Mouse (Mus musculus) heart, embryonic 15.5 days (tissue): ENCODE measurements around the gene Erc2. TPM values are rescaled to one million over a fixed set of nuclear protein-coding genes. Genes with fewer than 3 reads are reported as not detected.

Source experiments
- ATAC-seq: fragments of 200-750 bp; cut with Nextera tagmentation; replicated peaks from 2 replicates; pipeline ENCODE4 v1.8.0; 2017; ENCODE audit warnings: low read depth, moderate TSS enrichment; ENCODE audit not compliant: insufficient number of reproducible peaks, insufficient read depth, low FRiP score
- H3K27ac ChIP-seq: fragments of 300-500 bp; sonication (generic); 2 replicates; pipeline ENCODE4 v1.5.1; 2015; ENCODE audit warnings: mild to moderate bottlenecking, inconsistent platforms
- H3K27me3 ChIP-seq: fragments of 300-500 bp; sonication (generic); 2 replicates; pipeline ENCODE4 v1.6.1; 2015; ENCODE audit warnings: inconsistent platforms
- H3K36me3 ChIP-seq: fragments of 300-500 bp; sonication (generic); 2 replicates; pipeline ENCODE4 v1.6.1; 2015; ENCODE audit warnings: mild to moderate bottlenecking, inconsistent platforms
- H3K4me1 ChIP-seq: fragments of 300-500 bp; sonication (generic); replicated peaks from 2 replicates; pipeline ENCODE4 v1.6.1; 2015; ENCODE audit warnings: inconsistent platforms
- H3K4me2 ChIP-seq: fragments of 300-500 bp; sonication (generic); 2 replicates; pipeline ENCODE4 v1.6.1; 2015; ENCODE audit warnings: inconsistent platforms, mild to moderate bottlenecking, moderate library complexity
- H3K4me3 ChIP-seq: fragments of 300-500 bp; sonication (generic); 2 replicates; pipeline ENCODE4 v1.5.1; 2015; ENCODE audit warnings: mild to moderate bottlenecking, inconsistent platforms
- H3K9ac ChIP-seq: fragments of 300-500 bp; sonication (generic); 2 replicates; pipeline ENCODE4 v1.6.1; 2015; ENCODE audit warnings: mild to moderate bottlenecking, inconsistent platforms
- H3K9me3 ChIP-seq: fragments of 300-500 bp; sonication (generic); replicated peaks from 2 replicates; pipeline ENCODE4 v1.6.1; 2016; ENCODE audit warnings: inconsistent platforms
- WGBS: fragments of 180-500 bp; shearing (Covaris S2); methylation state at CpG from one replicate; pipeline ENCODE4 v1.1.7; 2015; ENCODE audit warnings: mixed read lengths; 5-methylcytosine and 5-hydroxymethylcytosine counted together
- polyA plus RNA-seq: library from polyadenylated mRNA; unstranded; fragments of >200 nt; fragmentation: Nextera tagmentation; extraction: Ambion mirVana; gene quantifications from 2 replicates; pipeline ENCODE4 v1.2.1, GENCODE M21; 2015

Gene Erc2
- polyA plus RNA-seq, 1 experiment from 2014 or later, result 2.2 TPM

DNA sequence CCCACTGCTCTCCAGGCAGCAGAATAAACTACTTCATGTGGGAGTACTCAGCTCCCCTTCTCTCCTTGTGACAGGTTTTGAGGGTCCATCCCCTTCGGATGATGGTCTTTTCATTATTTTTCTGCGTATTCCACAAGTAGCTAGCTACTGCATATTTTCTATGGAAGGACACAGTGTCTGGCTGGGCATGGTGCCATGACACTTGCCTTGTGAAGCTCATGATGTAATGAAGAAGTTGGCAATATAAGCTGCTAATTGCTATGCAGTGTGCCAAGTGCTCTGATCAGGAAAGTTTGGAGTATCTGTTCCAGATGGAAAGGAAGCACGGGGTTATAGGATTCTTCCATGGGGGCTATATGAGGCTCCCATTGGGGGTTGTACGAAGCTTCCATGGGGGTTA, 533.5 kb downstream of the Erc2 start:
- no peaks in the 10 kb centered on the region for H3K36me3 ChIP-seq
- H3K4me1 ChIP-seq, result peaks cover 8% of the 10 kb centered on the region; the same call in 1 of the 2 replicates
- H3K4me3 ChIP-seq, result no peak overlapping the region
- no peaks in the 10 kb centered on the region for H3K9me3 ChIP-seq
- no peak for ATAC-seq
- no peak overlapping the region for H3K4me2 ChIP-seq
- no peak overlapping the region for H3K9ac ChIP-seq
- H3K27ac ChIP-seq, result no peak overlapping the region
- H3K27me3 ChIP-seq, result no peaks in the 10 kb centered on the region
- 60% methylated on average over 4 of the region's 4 CpGs for WGBS

DNA sequence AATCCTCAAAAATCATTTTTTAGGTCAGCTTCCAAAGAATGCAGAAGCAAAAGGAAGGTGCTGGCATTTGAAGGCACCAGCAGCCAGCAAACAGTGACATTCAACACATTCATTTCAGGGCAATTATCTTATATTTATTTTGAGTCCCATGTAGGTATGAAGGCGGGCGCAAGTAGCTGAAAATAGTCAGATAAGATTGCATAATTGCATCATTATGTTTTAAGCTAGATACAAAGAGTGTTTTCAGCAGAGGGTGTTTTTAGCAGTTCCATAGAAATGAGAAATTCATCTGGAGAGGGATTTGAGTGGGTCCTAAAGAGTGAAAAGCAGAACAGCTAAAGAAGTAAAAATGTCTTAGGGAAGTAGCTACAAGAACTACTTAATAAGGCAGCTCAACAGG, 538.6 kb downstream of the Erc2 start:
- no peaks in the 10 kb centered on the region for H3K9me3 ChIP-seq
- H3K36me3 ChIP-seq, result no peaks in the 10 kb centered on the region
- no peak overlapping the region for H3K4me2 ChIP-seq
- H3K4me3 ChIP-seq, result no peak overlapping the region
- H3K27ac ChIP-seq, result no peak overlapping the region
- H3K27me3 ChIP-seq, result no peaks in the 10 kb centered on the region
- WGBS, result 53% methylated on average over 2 of the region's 2 CpGs
- peaks cover 17% of the 10 kb centered on the region for H3K4me1 ChIP-seq
- no peak overlapping the region for H3K9ac ChIP-seq
- no peak for ATAC-seq

DNA sequence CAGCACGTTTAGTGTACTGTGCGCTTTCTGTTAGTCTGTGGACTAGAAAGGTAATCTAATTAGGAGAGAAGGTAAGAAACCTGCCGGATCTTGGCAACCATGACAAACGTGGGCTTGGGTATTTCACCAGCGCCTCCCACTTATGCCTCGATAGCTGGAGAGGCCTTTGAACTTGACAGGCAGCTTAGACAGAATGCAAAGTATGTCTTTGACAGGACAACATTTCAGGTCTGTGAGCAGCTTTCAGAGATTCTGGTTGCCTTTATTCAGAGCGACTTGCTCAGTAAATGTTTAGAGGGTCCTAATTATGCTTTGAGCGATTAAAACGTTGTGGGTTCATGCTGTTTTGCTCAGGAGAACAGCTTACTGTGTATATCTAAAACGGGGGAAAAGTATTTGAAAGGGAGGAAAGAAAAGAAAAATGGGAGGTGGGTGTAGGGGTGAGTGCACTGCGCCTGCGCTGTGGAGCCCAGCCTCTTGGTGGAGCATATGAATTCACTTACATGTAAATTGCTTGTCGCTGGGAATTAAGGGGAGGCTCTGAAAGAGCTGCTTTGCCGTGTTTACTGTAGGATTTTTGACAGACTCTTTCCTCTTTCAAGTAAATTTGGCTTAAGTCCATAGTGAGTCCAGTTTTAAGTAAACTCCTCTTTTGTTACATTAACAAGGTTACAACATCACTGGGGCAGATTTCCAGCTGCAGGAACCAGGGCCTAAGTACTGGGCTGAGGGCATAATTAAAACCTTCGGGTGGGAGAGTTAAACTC, 542.6 kb downstream of the Erc2 start:
- ATAC-seq, result no peak

DNA sequence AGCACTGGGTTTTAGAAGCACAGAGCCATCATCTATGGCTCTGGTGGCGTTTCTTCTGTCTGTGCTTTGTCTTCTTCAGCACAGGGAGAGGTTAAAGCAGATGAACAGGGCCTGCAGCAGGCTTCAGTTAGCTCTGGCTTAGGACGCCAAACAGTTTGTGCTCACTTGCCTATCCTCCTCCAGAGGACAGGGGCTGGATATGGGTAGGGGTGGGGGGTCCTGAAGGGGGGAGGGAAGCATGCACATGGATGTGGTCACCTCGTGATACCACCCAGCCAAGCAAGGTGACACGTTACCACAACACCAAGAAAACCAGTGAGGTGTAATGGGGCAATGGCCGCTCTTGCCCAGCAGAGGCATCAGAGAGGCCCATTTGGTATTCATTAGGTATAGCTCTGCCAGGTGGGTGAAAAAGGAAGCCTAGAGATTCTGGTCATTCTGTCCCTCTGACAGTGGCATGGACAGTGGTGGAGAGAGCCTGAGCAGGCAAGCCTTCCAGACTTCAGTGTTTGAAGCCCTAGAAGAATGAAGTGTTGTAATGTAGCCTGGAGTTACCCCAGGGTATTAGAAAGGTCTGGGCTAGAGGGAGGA, 543.5 kb downstream of the Erc2 start:
- WGBS, result 71% methylated on average over 5 of the region's 5 CpGs
- no peaks in the 10 kb centered on the region for H3K27me3 ChIP-seq
- no peak overlapping the region for H3K27ac ChIP-seq
- H3K4me2 ChIP-seq, result no peak overlapping the region
- no peak for ATAC-seq
- no peaks in the 10 kb centered on the region for H3K9me3 ChIP-seq
- peaks cover 17% of the 10 kb centered on the region for H3K4me1 ChIP-seq
- no peak overlapping the region for H3K4me3 ChIP-seq
- no peak overlapping the region for H3K9ac ChIP-seq
- no peaks in the 10 kb centered on the region for H3K36me3 ChIP-seq

More for the DNA sequence above, 542.6 kb downstream of the Erc2 start:
- no peak overlapping the region for H3K9ac ChIP-seq
- no peaks in the 10 kb centered on the region for H3K27me3 ChIP-seq
- 42% methylated on average over 15 of the region's 15 CpGs for WGBS
- peaks cover 13% of the 10 kb centered on the region for H3K4me1 ChIP-seq
- H3K4me2 ChIP-seq, result no peak overlapping the region
- no peaks in the 10 kb centered on the region for H3K36me3 ChIP-seq
- H3K4me3 ChIP-seq, result no peak overlapping the region
- H3K27ac ChIP-seq, result no peak overlapping the region
- H3K9me3 ChIP-seq, result no peaks in the 10 kb centered on the region

DNA sequence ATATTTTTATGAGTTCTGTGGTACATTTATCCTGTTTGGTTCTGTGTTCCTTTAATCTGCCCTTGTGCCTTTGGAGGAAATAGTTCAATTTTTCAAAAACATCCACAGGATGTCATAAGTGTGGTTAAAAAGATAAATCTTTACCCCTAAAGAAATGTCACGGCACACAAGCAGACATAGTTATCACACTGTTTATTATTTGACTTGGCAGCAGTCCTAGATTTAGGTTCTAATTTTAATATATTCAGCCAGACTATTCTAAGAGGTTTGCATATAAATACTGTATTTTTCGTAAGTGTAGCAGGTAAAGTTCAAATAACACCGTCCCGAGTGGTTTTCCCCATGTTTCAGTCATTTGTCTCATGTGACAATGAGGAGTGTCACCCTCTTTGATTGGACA, 548.5 kb downstream of the Erc2 start:
- Histone ChIP-seq H3K36me3 (no peaks in the 10 kb centered on the region), H3K27ac (no peak overlapping the region)
- WGBS, result 58% methylated on average over 4 of the region's 4 CpGs

DNA sequence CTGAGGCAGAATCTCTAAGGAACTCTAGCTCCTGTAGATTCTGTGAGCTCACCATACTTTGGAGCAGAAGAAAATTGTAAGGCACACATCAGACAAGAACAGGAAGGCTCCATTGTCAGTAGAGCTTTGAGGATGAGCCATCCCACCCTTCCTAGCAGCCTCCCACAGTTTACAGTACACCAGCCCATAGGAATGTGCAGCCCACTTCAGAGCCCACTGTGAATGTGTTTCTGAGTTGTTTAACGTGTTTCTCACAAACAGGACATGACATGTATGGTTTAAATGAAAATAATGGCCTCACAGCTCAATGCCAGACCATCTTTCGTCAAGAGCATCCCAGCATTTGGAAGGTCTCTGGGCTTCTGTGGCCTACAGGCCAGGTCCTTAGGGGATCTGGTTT, 549.1 kb downstream of the Erc2 start:
- Histone ChIP-seq H3K36me3 (no peaks in the 10 kb centered on the region), H3K27ac (no peak overlapping the region), H3K27me3 (no peaks in the 10 kb centered on the region), H3K4me3 (no peak overlapping the region), H3K4me1 (0 out of 2 replicates have a peak, but pooled peaks cover 4% of the 10 kb centered on the region), H3K9me3 (no peaks in the 10 kb centered on the region), H3K9ac (no peak overlapping the region), H3K4me2 (no peak overlapping the region)
- ATAC-seq, result no peak
- WGBS, result 62% methylated on average over 2 of the region's 2 CpGs

More for the DNA sequence above, 548.5 kb downstream of the Erc2 start:
- H3K4me1 ChIP-seq, result 0 out of 2 replicates have a peak, but pooled peaks cover 4% of the 10 kb centered on the region
- H3K27me3 ChIP-seq, result no peaks in the 10 kb centered on the region
- no peak overlapping the region for H3K9ac ChIP-seq
- H3K4me2 ChIP-seq, result no peak overlapping the region
- no peak for ATAC-seq
- no peak overlapping the region for H3K4me3 ChIP-seq
- no peaks in the 10 kb centered on the region for H3K9me3 ChIP-seq

DNA sequence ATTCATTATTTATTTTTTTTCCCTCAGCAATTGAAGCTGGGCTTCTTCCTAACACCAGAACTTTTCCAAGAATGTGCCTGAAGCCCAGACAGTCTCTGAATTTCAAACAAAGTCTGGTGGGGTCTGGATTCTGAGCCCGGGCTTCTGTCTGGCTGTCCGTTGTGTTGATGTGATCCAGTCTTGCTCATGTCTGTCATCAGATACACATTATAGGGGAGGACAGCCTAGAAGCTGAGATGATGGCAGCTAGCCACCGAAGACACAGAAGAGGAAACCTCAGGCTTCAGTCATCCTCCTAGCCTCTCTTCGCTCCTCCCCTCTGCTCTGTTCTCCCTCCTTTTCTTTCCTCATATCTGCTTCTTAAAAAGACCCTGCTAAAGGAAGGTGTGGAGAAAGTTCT, 551.5 kb downstream of the Erc2 start:
- Histone ChIP-seq H3K4me2 (no peak overlapping the region), H3K36me3 (no peaks in the 10 kb centered on the region), H3K4me1 (0 out of 2 replicates have a peak, but pooled peaks cover 4% of the 10 kb centered on the region), H3K4me3 (no peak overlapping the region), H3K9ac (no peak overlapping the region), H3K27me3 (no peaks in the 10 kb centered on the region), H3K27ac (no peak overlapping the region), H3K9me3 (no peaks in the 10 kb centered on the region)
- ATAC-seq, result no peak
- WGBS, result 56% methylated on average over 4 of the region's 4 CpGs

DNA sequence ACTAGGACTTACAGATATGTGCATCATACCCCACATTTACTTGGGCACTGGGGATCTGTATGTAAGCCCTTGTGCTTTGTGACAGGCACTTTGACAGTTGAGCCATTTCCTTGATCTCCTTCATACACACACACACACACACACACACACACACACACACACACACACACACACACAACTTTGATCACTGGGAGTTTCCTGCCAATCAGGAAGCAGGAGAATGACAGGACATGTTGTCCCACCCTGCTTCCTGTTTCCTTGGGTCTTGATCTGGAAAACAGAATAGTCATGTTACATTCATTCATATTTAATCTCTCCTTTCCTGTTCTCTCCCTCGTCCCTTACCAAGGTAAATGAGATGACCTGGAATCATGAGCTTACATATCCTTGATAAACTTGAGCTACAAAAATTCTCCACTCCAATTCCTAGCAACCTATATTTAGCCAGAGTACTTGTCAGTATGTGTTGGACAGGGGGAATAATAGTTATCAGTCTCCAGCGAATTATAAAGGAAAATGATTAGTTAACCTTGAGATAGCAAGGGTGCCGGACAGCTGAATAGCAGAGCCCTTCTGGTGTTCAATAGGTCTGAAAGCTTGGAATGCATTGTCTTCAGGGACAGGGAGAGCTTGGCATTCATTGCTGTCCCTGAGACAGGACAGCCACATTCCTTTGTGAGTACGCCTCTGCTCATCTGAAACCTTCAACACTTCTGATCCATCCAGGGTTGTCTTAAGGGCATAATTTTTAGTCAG, 559.0 kb downstream of the Erc2 start:
- H3K27ac ChIP-seq, result no peak overlapping the region; the same call in 1 of the 2 replicates
- no peak for ATAC-seq
- H3K9me3 ChIP-seq, result no peaks in the 10 kb centered on the region
- H3K27me3 ChIP-seq, result no peaks in the 10 kb centered on the region
- H3K9ac ChIP-seq, result no peak overlapping the region
- H3K4me2 ChIP-seq, result no peak overlapping the region
- no peaks in the 10 kb centered on the region for H3K4me1 ChIP-seq
- no peaks in the 10 kb centered on the region for H3K36me3 ChIP-seq
- WGBS, result 18% methylated on average over 4 of the region's 4 CpGs
- H3K4me3 ChIP-seq, result no peak overlapping the region

DNA sequence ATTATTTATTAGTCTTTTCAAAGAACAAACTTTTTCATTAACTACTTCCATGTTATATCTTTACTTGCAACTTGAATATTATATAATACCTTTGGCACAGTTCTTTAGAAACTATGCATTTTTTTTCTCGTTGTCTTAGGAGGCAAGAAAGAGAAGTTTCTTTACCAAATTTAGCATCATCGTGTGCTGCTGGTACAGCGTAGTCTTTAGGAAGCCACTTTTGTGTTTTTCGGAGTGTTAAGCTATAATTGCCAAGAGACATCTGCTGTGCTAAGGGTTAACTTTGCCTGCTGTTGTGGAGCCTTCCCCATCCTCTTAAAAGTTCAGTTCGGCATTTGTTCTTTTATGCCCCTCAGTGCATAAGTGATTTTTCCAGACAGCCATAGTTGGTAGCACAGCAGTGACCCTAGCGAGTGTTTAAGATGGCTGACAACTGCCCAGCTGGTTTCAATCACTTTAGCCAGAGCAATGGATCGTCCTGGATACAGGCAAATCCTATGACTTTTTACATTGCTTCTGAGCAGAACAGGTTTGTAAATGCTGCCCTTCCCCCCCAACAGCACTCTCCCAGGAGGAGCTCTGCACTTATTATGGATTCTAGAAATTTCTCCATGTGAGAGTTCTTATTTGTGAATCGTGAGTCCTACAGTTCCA, 570.6 kb downstream of the Erc2 start:
- Histone ChIP-seq H3K4me1 (no peaks in the 10 kb centered on the region), H3K4me3 (no peak overlapping the region), H3K36me3 (no peaks in the 10 kb centered on the region), H3K4me2 (no peak overlapping the region), H3K27me3 (no peaks in the 10 kb centered on the region), H3K27ac (no peak overlapping the region), H3K9ac (no peak overlapping the region), H3K9me3 (no peaks in the 10 kb centered on the region)
- 74% methylated on average over 8 of the region's 8 CpGs for WGBS
- no peak for ATAC-seq

DNA sequence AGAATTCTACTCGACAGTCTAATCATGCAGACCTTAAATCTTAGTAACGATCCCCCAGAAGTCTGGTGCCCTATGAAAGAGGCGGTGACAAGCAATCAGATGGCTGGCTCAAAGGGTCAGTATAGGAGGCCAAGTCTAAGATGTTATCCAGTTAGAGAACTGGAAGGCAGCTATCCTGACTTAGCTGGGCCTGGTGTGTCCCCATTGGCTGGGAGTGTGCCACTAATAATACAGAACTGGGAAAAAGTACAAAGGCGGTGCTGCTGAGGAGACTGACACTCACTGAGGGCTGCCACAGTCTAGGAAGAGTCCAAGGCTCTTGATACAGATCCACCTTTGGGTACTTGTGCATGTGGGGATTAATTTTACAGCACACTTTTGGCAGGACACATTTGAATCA, 581.6 kb downstream of the Erc2 start:
- H3K4me2 ChIP-seq, result no peak overlapping the region
- no peak overlapping the region for H3K4me3 ChIP-seq
- H3K9ac ChIP-seq, result no peak overlapping the region
- no peaks in the 10 kb centered on the region for H3K9me3 ChIP-seq
- ATAC-seq, result no peak
- WGBS, result 59% methylated on average over 4 of the region's 4 CpGs
- no peaks in the 10 kb centered on the region for H3K27me3 ChIP-seq
- H3K4me1 ChIP-seq, result no peaks in the 10 kb centered on the region
- H3K36me3 ChIP-seq, result no peaks in the 10 kb centered on the region
- no peak overlapping the region for H3K27ac ChIP-seq

DNA sequence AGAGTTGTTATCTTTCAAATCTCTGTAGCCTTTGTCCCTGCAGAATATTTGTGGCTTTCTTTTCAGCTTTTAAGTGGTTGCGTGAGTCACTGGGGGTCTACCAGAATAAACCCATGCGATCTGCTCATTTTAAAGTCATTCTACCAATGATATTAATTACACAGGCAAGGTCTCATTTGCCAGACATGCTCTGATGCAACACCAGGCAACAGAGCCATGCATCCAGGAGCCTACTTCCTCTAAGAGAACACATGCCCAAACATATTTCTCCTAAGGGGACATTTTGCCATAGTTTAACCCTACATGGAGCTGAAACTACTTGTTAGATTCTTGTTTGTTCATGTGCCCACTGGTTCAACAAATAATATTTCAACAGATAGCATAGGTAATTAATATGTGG, 584.1 kb downstream of the Erc2 start:
- Histone ChIP-seq H3K9ac (no peak overlapping the region), H3K36me3 (no peaks in the 10 kb centered on the region), H3K4me2 (no peak overlapping the region), H3K4me1 (no peaks in the 10 kb centered on the region), H3K27me3 (no peaks in the 10 kb centered on the region), H3K4me3 (no peak overlapping the region), H3K9me3 (no peaks in the 10 kb centered on the region), H3K27ac (no peak overlapping the region)
- ATAC-seq, result no peak
- WGBS, result 91% methylated on average over 2 of the region's 2 CpGs
